Mouse (Mus musculus): ENCODE data around the gene Efemp1.

Gene Efemp1

GRCm38 (mm10) chr11:28934449-28934848 is 81.4 kb downstream of the Efemp1 start:
- DNase-seq (ENCODE audit: low spot score): no peak

GRCm38 (mm10) chr11:28939651-28940050 is 86.6 kb downstream of the Efemp1 start:
- DNase-seq (ENCODE audit: low spot score): no peak

DNA sequence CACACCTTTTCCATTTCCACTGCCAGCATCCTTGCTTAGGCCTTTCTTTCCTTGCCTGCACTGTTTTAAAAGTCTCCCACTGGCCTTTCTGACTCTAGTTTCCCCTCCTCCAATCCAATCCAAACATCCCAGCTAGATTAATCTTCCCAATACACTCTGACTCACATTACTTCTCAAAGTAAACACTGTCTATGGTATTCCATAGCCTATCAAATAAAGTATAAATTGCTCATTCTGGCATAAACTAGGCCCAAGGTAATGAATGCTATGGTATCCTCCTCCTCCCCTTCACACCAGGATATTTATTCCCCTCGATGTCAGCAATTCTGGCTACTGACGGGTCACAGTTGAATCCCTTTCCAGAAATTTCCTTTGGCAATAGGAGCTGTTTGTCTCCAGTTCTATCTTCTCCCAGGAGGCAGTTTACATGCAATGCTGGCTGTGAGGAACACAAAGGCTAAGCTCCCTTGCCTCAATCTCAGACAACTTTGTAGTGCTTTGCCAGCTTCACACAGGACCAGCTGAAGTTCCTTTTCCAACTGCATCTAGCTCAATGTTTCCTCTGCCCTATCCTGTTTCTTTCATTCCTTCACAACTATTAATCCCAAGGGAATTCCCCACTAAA is 98.7 kb downstream of the Efemp1 start:
- DNase-seq (ENCODE audit: low spot score): no peak

DNA sequence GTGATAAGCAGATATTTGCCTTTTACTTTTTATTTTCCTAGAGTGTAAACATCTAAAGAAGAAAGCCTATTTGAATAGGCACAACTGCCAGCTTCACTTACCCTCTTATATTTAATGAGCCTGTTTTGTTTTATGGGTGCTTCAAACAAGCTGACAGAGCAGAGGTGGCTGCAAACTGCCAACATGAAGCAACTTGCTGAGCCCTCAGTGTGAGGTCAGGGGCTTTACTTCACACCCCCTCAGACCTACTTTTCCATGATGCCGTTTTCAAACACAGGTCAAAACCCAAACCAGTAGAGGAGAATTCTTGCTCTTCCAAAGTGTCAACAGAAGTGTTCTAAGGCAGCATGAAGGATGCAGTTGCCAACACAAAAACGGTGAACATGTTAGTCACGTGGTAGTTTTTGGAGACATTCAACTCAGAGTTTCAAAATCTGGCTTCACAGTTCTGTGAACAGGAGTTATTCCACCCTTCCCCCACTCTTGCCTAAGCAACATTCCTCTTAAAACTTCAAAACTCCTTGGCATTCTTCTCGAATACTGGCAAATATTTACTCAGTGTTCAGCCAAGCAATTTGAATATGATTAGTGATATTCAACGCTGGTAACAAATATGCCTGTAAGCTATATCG is 101.8 kb downstream of the Efemp1 start:
- DNase-seq (ENCODE audit: low spot score): no peak

DNA sequence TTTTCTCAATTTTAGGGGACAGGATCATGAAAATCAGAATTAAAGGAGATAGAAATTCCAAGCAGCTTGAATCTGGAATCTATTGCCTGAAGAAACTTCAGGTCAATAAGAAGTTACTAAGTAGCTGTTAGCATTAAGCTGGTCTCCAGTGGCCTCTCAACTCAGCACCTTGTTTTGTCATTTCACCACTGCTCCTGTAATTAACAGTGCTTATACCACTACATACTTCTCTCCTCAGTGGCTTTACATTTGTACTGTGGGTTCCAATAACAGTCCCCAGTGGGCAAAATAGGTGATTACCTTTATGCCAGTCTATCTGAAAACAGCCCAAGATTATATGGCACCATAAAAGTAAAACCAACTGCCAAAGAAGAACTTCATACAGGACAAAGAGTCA is 102.3 kb downstream of the Efemp1 start:
- DNase-seq (ENCODE audit: low spot score): no peak

DNA sequence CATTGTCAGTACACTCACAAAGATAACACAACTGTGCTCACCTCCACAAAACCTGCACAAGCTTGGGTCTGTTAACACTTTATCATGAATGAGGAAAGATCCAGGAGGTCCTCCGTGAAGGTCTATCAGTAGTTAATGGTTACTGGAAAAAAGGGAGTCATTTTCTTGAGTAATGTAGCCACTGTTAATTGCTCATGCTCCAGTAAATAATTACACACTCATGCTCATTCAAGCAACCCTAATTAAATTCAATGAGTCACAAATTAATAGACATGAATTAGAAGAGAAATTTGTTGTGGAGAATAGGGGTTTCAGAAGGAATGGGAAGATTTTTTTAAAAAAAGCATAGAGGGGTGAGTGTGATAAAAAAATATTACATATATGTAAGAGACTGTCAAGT is 108.4 kb downstream of the Efemp1 start:
- DNase-seq (ENCODE audit: low spot score): no peak

Measured in T-cell, adult 2 months (primary cell).